Mouse (Mus musculus) forebrain, embryonic 14.5 days (tissue): ENCODE results near the gene Cavin3. TPM values are rescaled to one million over a fixed set of nuclear protein-coding genes. Genes with fewer than 3 reads are reported as not detected.
A peak's percentile ranks its signal among the peaks of the same experiment; 100 is the strongest.

Experiments
- ATAC-seq: fragments of 200-750 bp; cut with Nextera tagmentation; 2 replicates; pipeline ENCODE4 v1.8.0; 2017; ENCODE audit warnings: mild to moderate bottlenecking, moderate library complexity
- DNase-seq: peaks from one replicate; pipeline ENCODE4 v3.0.0-alpha.2; 2015; ENCODE audit warnings: low spot score
- H3K27ac ChIP-seq: fragments of 300-500 bp; sonication (generic); 2 replicates; pipeline ENCODE4 v1.5.1; 2014; ENCODE audit warnings: low read depth, mild to moderate bottlenecking, control low read depth, low read length, moderate library complexity
- H3K27me3 ChIP-seq: fragments of 300-500 bp; sonication (generic); replicated peaks from 2 replicates; pipeline ENCODE4 v1.6.1; 2014; ENCODE audit warnings: low read length, control low read depth, mixed read lengths; ENCODE audit not compliant: control insufficient read depth, insufficient read depth
- H3K36me3 ChIP-seq: fragments of 300-500 bp; sonication (generic); 2 replicates; pipeline ENCODE4 v1.6.1; 2014; ENCODE audit warnings: low read length, control low read depth; ENCODE audit not compliant: control insufficient read depth, insufficient read depth
- H3K4me1 ChIP-seq: fragments of 300-500 bp; sonication (generic); 2 replicates; pipeline ENCODE4 v1.6.1; 2014; ENCODE audit warnings: antibody characterized with exemption, low read length, control low read depth; ENCODE audit not compliant: control insufficient read depth, insufficient read depth
- H3K4me2 ChIP-seq: fragments of 300-500 bp; sonication (generic); 2 replicates; pipeline ENCODE4 v1.6.1; 2014; ENCODE audit warnings: mild to moderate bottlenecking, control low read depth, low read length
- H3K4me3 ChIP-seq: fragments of 300-500 bp; sonication (generic); 2 replicates; pipeline ENCODE4 v1.5.1; 2014; ENCODE audit warnings: low read depth, low read length, control low read depth
- H3K9ac ChIP-seq: fragments of 300-500 bp; sonication (generic); 2 replicates; pipeline ENCODE4 v1.6.1; 2014; ENCODE audit warnings: mild to moderate bottlenecking, low read length, control low read depth, moderate library complexity
- H3K9me3 ChIP-seq: fragments of 300-500 bp; sonication (generic); replicated peaks from 2 replicates; pipeline ENCODE4 v1.6.1; 2016; ENCODE audit warnings: low read length, control low read depth, mixed read lengths; ENCODE audit not compliant: control insufficient read depth
- WGBS: fragments of 180-500 bp; shearing (Covaris S2); extraction: QIAGEN DNeasy Blood & Tissue Kit; methylation state at CpG from one replicate; pipeline ENCODE4 v1.1.7; 2014; 5-methylcytosine and 5-hydroxymethylcytosine counted together
- polyA plus RNA-seq: library from polyadenylated mRNA; unstranded; fragments of >200 nt; fragmentation: Nextera tagmentation; extraction: Ambion mirVana; gene quantifications from 2 replicates; pipeline ENCODE4 v1.2.1, GENCODE M21; 2014

The Cavin3 gene
- 28.6 and 31.3 TPM in 2 replicates for polyA plus RNA-seq

GRCm38 (mm10) chr7:105481505-105482411 is at the start of gene Cavin3:
Gene Cavin3, minus strand, starts transcription at chr7:105482300.
- Histone ChIP-seq H3K27me3 (no peaks in the 10 kb centered on the region), H3K9me3 (no peaks in the 10 kb centered on the region), H3K27ac (peak within 1 kb of the TSS; percentile 28; the same call in 1 of the 2 replicates), H3K4me3 (peak within 1 kb of the TSS; percentile 41), H3K4me1 (peaks cover 13% of the 10 kb centered on the region; the same call in 1 of the 2 replicates), H3K36me3 (no peaks in the 10 kb centered on the region), H3K9ac (peak within 1 kb of the TSS; percentile 72), H3K4me2 (peak within 1 kb of the TSS; percentile 88)
- WGBS = 4% methylated on average over 60 of the region's 63 CpGs
- DNase-seq = peak; percentile 80
- ATAC-seq = peak; percentile 86

DNA sequence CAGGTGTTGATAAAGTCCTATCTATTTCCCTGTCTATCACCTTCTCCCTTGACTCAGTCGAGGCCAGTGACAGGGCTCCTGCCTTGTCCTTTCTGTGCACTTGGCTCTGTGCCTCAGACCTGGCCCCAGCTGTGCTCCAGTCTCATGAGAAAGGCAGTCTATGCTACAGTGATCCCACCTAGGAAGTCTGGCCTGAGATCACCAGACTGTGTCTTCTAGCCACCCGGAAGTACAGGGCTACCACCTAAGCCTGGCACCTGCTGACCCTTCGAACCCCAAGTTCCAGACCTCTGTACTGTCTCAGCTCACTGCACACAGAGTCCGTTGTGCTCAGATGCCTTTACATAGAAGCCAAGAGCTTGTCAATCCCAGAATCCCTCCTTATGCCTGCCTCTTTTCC is 46.0 kb upstream of the Cavin3 start:
- Histone ChIP-seq H3K9me3 (no peaks in the 10 kb centered on the region), H3K36me3 (no peaks in the 10 kb centered on the region), H3K27ac (no peak overlapping the region), H3K4me2 (no peak overlapping the region), H3K4me1 (no peaks in the 10 kb centered on the region), H3K27me3 (no peaks in the 10 kb centered on the region), H3K4me3 (no peak overlapping the region), H3K9ac (no peak overlapping the region)
- DNase-seq (no peak), ATAC-seq (no peak)
- WGBS = 77% methylated on average over 4 of the region's 4 CpGs

- no peak overlapping the region for H3K4me2 ChIP-seq
- 58% methylated on average over 1 of the region's 1 CpGs for WGBS
- H3K36me3 ChIP-seq = no peaks in the 10 kb centered on the region
- peak; percentile 58 for DNase-seq
- H3K9me3 ChIP-seq = no peaks in the 10 kb centered on the region
- no peaks in the 10 kb centered on the region for H3K27me3 ChIP-seq
- no peak overlapping the region for H3K27ac ChIP-seq
- no peak overlapping the region for H3K9ac ChIP-seq
- no peak overlapping the region for H3K4me3 ChIP-seq
- no peaks in the 10 kb centered on the region for H3K4me1 ChIP-seq
- no peak for ATAC-seq
Measured at GRCm38 (mm10) chr7:105527306-105527937, 45.3 kb upstream of the Cavin3 start.

- Histone ChIP-seq H3K9ac (no peak overlapping the region), H3K9me3 (no peaks in the 10 kb centered on the region), H3K36me3 (no peaks in the 10 kb centered on the region), H3K4me3 (no peak overlapping the region), H3K4me2 (no peak overlapping the region), H3K27me3 (no peaks in the 10 kb centered on the region), H3K27ac (no peak overlapping the region), H3K4me1 (no peaks in the 10 kb centered on the region)
- ATAC-seq = no peak
- DNase-seq = no peak
- 89% methylated on average over 2 of the region's 2 CpGs for WGBS
Measured at GRCm38 (mm10) chr7:105524222-105524621, 42.1 kb upstream of the Cavin3 start.

- WGBS = 30% methylated on average over 6 of the region's 6 CpGs
- Histone ChIP-seq H3K9ac (no peak overlapping the region), H3K27me3 (no peaks in the 10 kb centered on the region), H3K4me3 (no peak overlapping the region), H3K9me3 (no peaks in the 10 kb centered on the region), H3K4me1 (no peaks in the 10 kb centered on the region), H3K4me2 (no peak overlapping the region), H3K27ac (no peak overlapping the region), H3K36me3 (no peaks in the 10 kb centered on the region)
- DNase-seq (peak; percentile 4), ATAC-seq (no peak)
Measured at GRCm38 (mm10) chr7:105520201-105520600, 38.1 kb upstream of the Cavin3 start.

GRCm38 (mm10) chr7:105519771-105520170 is 37.7 kb upstream of the Cavin3 start:
- Histone ChIP-seq H3K4me3 (no peak overlapping the region), H3K4me2 (no peak overlapping the region), H3K9me3 (no peaks in the 10 kb centered on the region), H3K27ac (no peak overlapping the region), H3K36me3 (no peaks in the 10 kb centered on the region), H3K9ac (no peak overlapping the region), H3K4me1 (no peaks in the 10 kb centered on the region), H3K27me3 (no peaks in the 10 kb centered on the region)
- WGBS = 82% methylated on average over 2 of the region's 2 CpGs
- no peak for ATAC-seq
- no peak for DNase-seq

- Histone ChIP-seq H3K27me3 (no peaks in the 10 kb centered on the region), H3K27ac (no peak overlapping the region), H3K4me1 (no peaks in the 10 kb centered on the region), H3K4me2 (no peak overlapping the region), H3K36me3 (no peaks in the 10 kb centered on the region), H3K9me3 (no peaks in the 10 kb centered on the region), H3K9ac (no peak overlapping the region), H3K4me3 (no peak overlapping the region)
- ATAC-seq (no peak), DNase-seq (no peak)
- whole genome bisulfite sequencing = 76% methylated on average over 11 of the region's 11 CpGs
Measured at GRCm38 (mm10) chr7:105519336-105519735, 37.2 kb upstream of the Cavin3 start.

DNA sequence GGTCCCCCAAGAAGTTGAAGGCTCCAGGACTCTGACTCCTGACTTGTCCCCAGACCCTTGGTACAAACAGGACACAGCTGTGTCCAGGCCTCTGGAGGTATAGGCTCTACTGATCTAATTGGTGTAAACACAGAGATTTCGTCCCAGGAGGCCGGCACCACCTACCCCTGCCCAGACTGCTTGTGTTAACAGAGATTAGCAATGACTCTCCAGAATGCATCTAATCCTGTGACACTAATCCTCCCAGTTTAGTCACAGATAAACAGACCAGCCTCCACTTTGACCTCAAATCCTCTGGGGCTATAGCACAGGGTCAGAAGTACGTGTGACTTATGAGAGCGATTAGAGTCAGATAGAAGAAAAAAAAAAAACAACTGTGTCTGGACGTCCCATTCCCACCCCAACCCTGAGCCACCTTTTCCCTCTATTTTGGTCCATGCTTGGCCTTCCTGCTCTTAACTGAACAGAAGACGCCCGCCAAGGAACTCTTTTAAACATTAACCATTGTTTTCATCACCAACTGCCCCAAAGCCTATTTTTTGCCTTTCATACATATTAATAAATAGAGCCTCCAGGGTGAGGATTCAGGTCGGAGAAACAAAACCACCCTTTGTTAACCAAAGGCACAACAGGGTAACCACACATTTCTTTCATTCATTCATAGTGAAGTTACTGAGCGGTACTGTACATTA is 34.7 kb upstream of the Cavin3 start:
- Histone ChIP-seq H3K4me3 (no peak overlapping the region), H3K9me3 (no peaks in the 10 kb centered on the region), H3K4me1 (no peaks in the 10 kb centered on the region), H3K4me2 (no peak overlapping the region), H3K36me3 (no peaks in the 10 kb centered on the region), H3K9ac (no peak overlapping the region), H3K27me3 (no peaks in the 10 kb centered on the region), H3K27ac (no peak overlapping the region)
- DNase-seq (no peak), ATAC-seq (no peak)
- WGBS = 38% methylated on average over 9 of the region's 9 CpGs
